Mouse (Mus musculus): ENCODE measurements around the gene Uhrf1.

- TF ChIP-seq POLR2A (IDR thresholded peaks at IDR 0.05; ENCODE audit: insufficient read length, low read depth) (no peak), TCF12 (IDR thresholded peaks at IDR 0.05; ENCODE audit: insufficient read depth, poor library complexity, severe bottlenecking) (no peak), TCF3 (IDR thresholded peaks at IDR 0.05; ENCODE audit: insufficient read length, low read depth) (no peak), MAX (IDR thresholded peaks at IDR 0.05; ENCODE audit: low read depth) (no peak), E2F4 (IDR thresholded peaks at IDR 0.05; ENCODE audit: insufficient read depth) (no peak), MYOD1 (IDR thresholded peaks at IDR 0.05; ENCODE audit: control insufficient read depth in 1 of 3, insufficient read length in 2 of 3, low read depth in 2 of 3) (no peak), POLR2AphosphoS2 (IDR thresholded peaks at IDR 0.05; ENCODE audit: insufficient read length, low read depth) (no peak), MYOG (IDR thresholded peaks at IDR 0.05; ENCODE audit: control insufficient read depth in 1 of 3, insufficient read depth in 1 of 3, insufficient read length in 2 of 3, low read depth in 2 of 3) (no peak), CEBPB (IDR thresholded peaks at IDR 0.05; ENCODE audit: insufficient read depth, poor library complexity, severe bottlenecking) (no peak)
Measured at GRCm38 (mm10) chr17:56288866-56289265, 14.3 kb upstream of the Uhrf1 start.
